Mouse (Mus musculus) left cerebral cortex, adult 9 months (tissue): ENCODE measurements at regions not wholly inside any gene's neighbourhood (a gene's known extent, or its start where the extent isn't known, plus 50 kb on each side); places are given as distances from the start of the nearest gene placed in this dataset.
A peak's percentile ranks its signal among the peaks of the same experiment; 100 is the strongest.

Source experiments
- DNase-seq, 2 experiments: peaks; one replicate each; pipeline ENCODE4 v3.0.0; 2022; ENCODE audit warnings: low spot score in 2 of 2

DNA sequence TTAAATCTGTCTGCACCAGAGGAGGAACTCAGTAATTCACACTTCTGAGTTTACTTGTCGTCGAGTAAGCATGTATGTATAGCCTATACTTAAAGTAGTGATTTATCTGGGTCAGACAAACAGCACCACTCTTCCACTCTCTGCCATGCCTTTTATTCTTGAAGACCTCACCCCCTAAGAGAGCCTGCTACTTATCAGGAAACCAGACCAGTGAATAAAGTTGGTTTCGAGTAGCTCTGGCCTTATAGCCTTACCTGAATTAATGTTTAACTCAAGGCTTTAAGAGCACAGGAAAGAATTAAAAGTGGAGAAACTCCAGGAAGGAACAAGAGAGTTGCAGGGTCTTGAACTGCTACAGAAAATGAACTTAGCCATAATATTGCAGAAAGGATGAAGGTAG lies 398.1 kb downstream of the Lmo4 start:
- DNase-seq, result no peak

GRCm38 (mm10) chr3:143797850-143798249 lies 407.2 kb downstream of the Lmo4 start:
- no peak for DNase-seq

DNA sequence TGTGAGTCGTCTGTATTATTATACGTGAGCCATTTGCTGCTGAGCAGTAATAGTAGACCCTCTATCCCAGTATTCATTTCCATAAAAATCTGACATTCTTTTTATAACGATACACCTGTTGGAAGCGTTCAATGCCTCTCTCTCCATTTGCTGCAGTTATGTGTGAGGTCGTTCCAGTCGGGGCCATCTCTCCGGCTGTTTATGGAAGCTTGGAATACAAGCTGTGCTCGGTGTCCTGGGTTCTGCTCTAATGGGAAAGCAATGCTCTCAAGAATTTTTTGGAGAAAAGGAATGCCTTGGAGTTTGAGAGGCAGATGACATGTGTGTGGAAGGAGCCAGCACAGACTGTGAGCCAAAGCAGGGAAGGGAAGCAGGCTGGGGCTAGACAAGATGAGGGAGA lies 414.1 kb downstream of the Lmo4 start:
- no peak for DNase-seq

DNA sequence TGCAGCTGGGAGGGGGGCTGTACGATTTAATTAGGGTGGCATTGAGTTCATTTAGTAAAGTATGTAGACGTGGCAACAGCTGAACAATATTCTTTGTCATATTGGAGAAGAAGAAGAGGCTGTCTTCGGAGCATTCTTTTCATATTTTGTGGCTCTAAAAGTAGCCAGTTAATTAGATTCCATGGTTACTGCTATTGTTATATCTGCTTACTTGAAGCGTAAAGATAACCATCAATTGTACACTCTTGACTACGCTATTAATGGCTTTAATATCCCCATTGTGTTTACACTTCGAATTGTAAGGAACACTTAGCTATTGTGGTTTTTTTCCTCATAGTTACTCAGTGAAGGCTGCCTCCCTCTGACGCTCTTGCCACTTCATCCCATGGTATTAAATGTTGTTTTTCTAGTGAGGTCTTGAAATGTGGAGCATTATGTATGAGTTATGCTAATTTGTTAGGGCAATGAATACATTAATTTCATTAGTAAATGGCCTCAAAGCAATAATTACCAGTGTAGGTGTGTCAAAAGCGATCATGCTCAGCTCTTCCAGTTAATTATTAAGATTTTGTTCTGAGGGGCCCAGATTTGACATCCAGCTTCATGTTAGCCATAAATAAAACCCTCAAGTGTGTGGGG lies 415.0 kb downstream of the Lmo4 start:
- no peak for DNase-seq

DNA sequence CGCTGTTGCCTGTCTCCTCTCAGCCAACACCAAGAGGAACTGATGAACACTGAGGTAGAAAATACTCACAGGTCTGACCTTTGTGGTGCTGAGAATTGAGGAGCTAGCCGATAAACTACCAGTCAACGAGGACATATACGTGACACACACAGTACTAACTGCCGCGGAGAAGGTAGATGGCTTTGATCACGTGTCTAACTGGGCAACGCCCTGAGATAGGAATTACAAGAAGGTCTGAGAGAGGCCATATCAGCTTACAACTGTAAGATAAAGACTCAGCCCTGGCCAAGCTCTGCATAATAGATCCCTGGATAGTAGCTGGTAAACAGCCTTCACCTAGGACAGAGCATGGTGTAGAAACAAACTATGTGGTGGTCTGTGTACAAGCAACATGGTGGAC lies 418.1 kb downstream of the Lmo4 start:
- DNase-seq, result no peak

DNA sequence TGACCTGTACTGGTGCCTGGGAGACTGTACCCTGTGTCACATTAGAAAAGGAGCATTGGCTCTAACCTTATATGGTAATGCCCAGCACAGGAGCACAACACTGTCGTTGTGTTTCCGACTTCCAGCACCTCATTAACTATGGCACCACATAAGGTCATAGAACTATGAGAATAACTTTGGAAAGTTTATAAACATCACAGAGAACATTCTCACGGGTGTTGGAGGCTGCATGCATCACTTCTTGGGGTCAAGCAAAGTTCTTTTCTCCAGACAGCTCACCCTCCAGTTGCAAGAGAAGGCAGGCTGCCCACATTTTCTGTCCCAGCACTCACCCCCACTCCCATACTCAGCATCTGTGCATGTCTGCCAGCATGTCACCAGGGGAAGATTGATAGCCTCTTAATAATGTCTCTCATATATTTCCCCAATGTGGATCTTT lies 420.6 kb downstream of the Lmo4 start:
- no peak for DNase-seq

GRCm38 (mm10) chr3:143778161-143778560 lies 426.9 kb downstream of the Lmo4 start:
- DNase-seq, result no peak

- no peak for DNase-seq
Observed at GRCm38 (mm10) chr3:143759337-143759736, 445.7 kb downstream of the Lmo4 start.

GRCm38 (mm10) chr3:143753197-143753596 lies 451.8 kb downstream of the Lmo4 start:
- DNase-seq, result no peak

GRCm38 (mm10) chr3:143752660-143753059 lies 452.4 kb downstream of the Lmo4 start:
- DNase-seq, result no peak

GRCm38 (mm10) chr3:143750128-143750527 lies 454.9 kb downstream of the Lmo4 start:
- no peak for DNase-seq

DNA sequence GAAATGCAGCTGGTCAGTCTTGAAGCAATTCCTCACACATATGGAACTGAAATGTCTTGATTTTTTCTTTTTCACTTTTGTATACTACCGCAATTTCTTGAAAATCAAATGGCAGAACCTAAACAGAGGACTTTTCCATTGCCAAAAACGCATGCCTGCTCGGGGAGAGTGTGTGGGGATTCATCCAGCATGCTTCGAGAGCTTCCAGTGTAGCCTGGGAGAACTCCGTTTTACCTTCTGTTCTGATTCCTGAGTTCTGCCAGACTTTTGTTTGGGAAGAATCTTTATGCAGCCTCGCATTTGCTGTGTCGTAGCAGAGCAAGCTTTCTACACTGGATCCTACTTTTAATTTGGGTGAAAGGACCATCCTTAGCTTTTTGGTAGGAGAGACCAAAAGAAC lies 461.4 kb downstream of the Lmo4 start:
- DNase-seq, result peak in 1 of 2 experiments; percentile 31

DNA sequence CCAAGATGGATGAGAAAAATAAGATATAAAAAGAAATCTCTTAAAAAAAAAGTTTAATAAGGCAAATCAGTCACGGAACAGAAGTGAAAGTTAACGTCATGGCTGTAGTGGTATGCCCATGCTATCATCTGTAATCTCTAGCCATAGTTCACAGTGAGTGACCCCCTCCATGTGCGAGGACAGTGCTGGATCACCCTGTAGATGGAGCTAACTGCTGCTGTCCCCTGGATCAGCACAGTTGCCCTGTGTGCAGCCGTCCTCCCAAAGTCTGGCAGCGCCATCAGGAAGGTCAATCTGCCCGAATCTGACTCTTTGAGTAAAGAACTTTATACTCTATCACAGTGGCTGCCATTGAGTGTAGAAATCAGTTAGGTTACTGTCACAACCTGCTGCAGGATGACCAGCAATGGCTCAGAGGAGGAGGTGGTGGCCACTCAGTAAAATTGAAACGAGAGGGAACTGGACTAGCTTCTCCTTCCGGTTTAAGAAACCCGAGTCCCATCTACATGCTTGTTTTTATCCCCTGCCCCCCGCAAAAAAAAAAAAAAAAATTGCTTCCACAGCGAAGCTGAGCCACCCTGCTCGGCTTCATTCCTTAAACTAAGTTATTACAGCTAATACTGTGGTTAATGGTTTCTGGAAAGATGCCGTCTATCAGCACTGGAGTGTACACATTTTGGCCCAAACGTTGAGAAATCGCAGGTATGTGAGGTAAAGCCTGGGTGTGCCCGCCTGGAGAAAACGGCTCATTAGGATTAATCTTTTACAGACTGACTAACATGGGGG lies 462.0 kb downstream of the Lmo4 start:
- no peak for DNase-seq

DNA sequence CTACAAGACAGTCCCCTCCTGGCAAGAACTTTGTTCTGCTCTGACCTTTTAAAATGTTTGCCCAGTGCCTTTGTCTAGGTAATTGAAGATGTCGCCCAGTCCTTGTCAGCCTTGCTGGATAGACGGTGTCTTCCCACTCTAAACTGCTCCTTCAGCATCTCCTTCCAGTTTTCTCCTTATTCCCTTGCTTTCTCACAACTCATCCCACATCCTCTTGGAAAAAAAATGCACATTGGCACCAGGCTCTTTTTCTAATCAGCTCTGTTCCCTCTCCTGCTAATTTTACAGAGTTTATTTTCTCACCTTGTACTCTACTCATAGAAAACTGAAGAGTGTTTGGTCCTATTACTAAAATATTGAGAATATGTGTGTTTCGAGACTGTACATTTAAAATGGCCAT lies 466.3 kb downstream of the Lmo4 start:
- DNase-seq, result peak; percentile 15 to 47

DNA sequence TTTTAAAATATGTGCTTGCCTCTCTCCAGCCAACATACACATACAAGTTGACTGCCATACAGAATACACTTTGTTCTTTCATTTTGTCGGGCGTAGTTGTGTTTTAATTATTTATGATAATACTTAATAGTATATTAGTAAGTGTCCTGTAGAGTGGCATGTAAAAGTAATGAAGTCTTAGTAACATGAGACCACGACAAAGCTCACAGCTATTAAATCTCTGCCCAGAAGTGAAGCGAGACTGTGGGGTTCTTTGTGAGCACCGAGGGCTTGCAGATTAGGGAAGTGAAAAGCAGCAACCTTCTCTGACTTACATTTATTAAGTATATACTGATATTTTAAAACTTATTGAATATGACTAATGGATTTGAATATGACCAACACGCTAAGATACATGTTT lies 467.2 kb downstream of the Lmo4 start:
- no peak for DNase-seq

GRCm38 (mm10) chr3:143736651-143737398 lies 468.2 kb downstream of the Lmo4 start:
- DNase-seq, result no peak

DNA sequence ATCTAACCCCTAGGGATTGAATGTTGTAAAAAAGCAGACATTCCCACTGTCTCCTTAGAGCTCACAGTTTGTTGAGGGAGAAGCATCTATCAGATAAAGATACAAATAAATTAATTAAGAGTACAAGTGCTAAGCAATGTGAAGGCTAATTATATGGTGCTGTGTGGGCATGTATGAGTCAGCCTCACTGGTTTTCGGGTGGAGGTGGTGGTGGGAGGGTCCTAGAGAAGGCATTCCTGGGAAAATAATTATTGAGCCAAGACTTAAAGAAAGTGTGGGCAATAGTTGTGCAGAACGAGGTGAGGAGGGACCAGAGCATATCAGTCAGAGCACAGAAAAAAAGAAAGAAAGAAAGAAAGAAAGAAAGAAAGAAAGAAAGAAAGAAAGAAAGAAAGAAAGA lies 470.2 kb downstream of the Lmo4 start:
- DNase-seq, result no peak

GRCm38 (mm10) chr3:143732966-143733725 lies 471.9 kb downstream of the Lmo4 start:
- DNase-seq, result no peak

- DNase-seq, result no peak
Observed at GRCm38 (mm10) chr3:143729473-143730076, 475.4 kb downstream of the Lmo4 start.

- peak in 1 of 2 experiments; percentile 47 for DNase-seq
Observed at GRCm38 (mm10) chr3:143722571-143722970, 482.4 kb downstream of the Lmo4 start.

GRCm38 (mm10) chr3:143722082-143722481 lies 482.9 kb downstream of the Lmo4 start:
- DNase-seq, result no peak
